Mouse (Mus musculus) CD4-positive, CD25-positive, alpha-beta regulatory T cell, adult 9 weeks (primary cell): ENCODE results near the gene Fam126a. TPM values are rescaled to one million over a fixed set of nuclear protein-coding genes. Genes with fewer than 3 reads are reported as not detected.

ENCODE experiments used
- polyA plus RNA-seq: library from polyadenylated mRNA; unstranded; fragments of 100-300 nt; shearing (Covaris generic); gene quantifications from one replicate; pipeline ENCODE4 v1.2.1, GENCODE M21; 2017

Fam126a gene
- 11.1 TPM for polyA plus RNA-seq

GRCm38 (mm10) chr5:24030579-24030969 is at the start of gene Fam126a:
Gene Fam126a (minus strand): TSS chr5:24030690.

Other genes with a start within 250 kb of the Fam126a start
- gene Pus7, start 247.0 kb downstream of the Fam126a start, polyA plus RNA-seq = 10.3 TPM
- 31.9 TPM for gene Rint1, start 243.0 kb downstream of the Fam126a start, polyA plus RNA-seq
- 87.9 TPM for gene Tomm7, start 186.5 kb downstream of the Fam126a start, polyA plus RNA-seq
- 16.4 TPM for gene Klhl7, start 69.9 kb upstream of the Fam126a start, polyA plus RNA-seq
- gene Nupl2, start 134.3 kb upstream of the Fam126a start, polyA plus RNA-seq = 8.3 TPM